Mouse (Mus musculus) heart, embryonic 14.5 days (tissue): Measurements from ENCODE around the gene Stard13. TPM values are rescaled to one million over a fixed set of nuclear protein-coding genes. Genes with fewer than 3 reads are reported as not detected.

Experiments used
- ATAC-seq: fragments of 200-750 bp; cut with Nextera tagmentation; 2 replicates; pipeline ENCODE4 v1.8.0; 2017; ENCODE audit warnings: low read depth, moderate TSS enrichment; ENCODE audit not compliant: insufficient number of reproducible peaks, insufficient read depth, low FRiP score
- H3K27ac ChIP-seq, 2 experiments: fragments of 200-500 bp in 1 of 2; fragments of 300-500 bp in 1 of 2; sonication (generic) in 1 of 2; replicated peaks in 1 of 2; 2 replicates each; pipeline ENCODE4 v1.5.1; 2012 to 2014; ENCODE audit warnings: low read depth in 2 of 2, low read length in 2 of 2, control low read depth in 1 of 2, mild to moderate bottlenecking in 1 of 2, mixed read lengths in 1 of 2; ENCODE audit not compliant: control insufficient read depth in 1 of 2, insufficient read depth in 1 of 2
- H3K27me3 ChIP-seq: fragments of 300-500 bp; sonication (generic); 2 replicates; pipeline ENCODE4 v1.6.1; 2014; ENCODE audit warnings: mild to moderate bottlenecking, low read length, control low read depth; ENCODE audit not compliant: control insufficient read depth, insufficient read depth
- H3K36me3 ChIP-seq: fragments of 300-500 bp; sonication (generic); 2 replicates; pipeline ENCODE4 v1.6.1; 2014; ENCODE audit warnings: mild to moderate bottlenecking, control low read depth, low read length, mixed read lengths; ENCODE audit not compliant: control insufficient read depth, insufficient read depth
- H3K4me1 ChIP-seq, 2 experiments: fragments of 200-500 bp in 1 of 2; fragments of 300-500 bp in 1 of 2; sonication (generic) in 1 of 2; 2 replicates each; pipeline ENCODE4 v1.6.1; 2012 to 2014; ENCODE audit warnings: low read length in 2 of 2, control low read depth in 1 of 2, mixed read lengths in 1 of 2; ENCODE audit not compliant: control insufficient read depth in 2 of 2, insufficient read depth in 2 of 2
- H3K4me2 ChIP-seq: fragments of 300-500 bp; sonication (generic); 2 replicates; pipeline ENCODE4 v1.6.1; 2014; ENCODE audit warnings: mild to moderate bottlenecking, low read length
- H3K4me3 ChIP-seq, 2 experiments: fragments of 200-500 bp in 1 of 2; fragments of 300-500 bp in 1 of 2; sonication (generic) in 1 of 2; 2 replicates each; pipeline ENCODE4 v1.5.1; 2012 to 2014; ENCODE audit warnings: low read length in 2 of 2, mild to moderate bottlenecking in 2 of 2, control low read depth in 1 of 2, low read depth in 1 of 2, moderate library complexity in 1 of 2; ENCODE audit not compliant: control insufficient read depth in 1 of 2, insufficient read depth in 1 of 2
- H3K9ac ChIP-seq: fragments of 300-500 bp; sonication (generic); 2 replicates; pipeline ENCODE4 v1.6.1; 2014; ENCODE audit warnings: mild to moderate bottlenecking, low read length
- H3K9me3 ChIP-seq: fragments of 300-500 bp; sonication (generic); 2 replicates; pipeline ENCODE4 v1.6.1; 2016; ENCODE audit warnings: low read length, control low read depth; ENCODE audit not compliant: control insufficient read depth
- WGBS: fragments of 180-500 bp; shearing (Covaris S2); extraction: QIAGEN DNeasy Blood & Tissue Kit; methylation state at CpG from one replicate; pipeline ENCODE4 v1.1.7; 2014; 5-methylcytosine and 5-hydroxymethylcytosine counted together
- polyA plus RNA-seq: library from polyadenylated mRNA; unstranded; fragments of >200 nt; fragmentation: Nextera tagmentation; extraction: Ambion mirVana; gene quantifications from 2 replicates; pipeline ENCODE4 v1.2.1, GENCODE M21; 2014

Gene Stard13
- polyA plus RNA-seq, 1 experiment from 2014 or later, result 3.4 TPM

DNA sequence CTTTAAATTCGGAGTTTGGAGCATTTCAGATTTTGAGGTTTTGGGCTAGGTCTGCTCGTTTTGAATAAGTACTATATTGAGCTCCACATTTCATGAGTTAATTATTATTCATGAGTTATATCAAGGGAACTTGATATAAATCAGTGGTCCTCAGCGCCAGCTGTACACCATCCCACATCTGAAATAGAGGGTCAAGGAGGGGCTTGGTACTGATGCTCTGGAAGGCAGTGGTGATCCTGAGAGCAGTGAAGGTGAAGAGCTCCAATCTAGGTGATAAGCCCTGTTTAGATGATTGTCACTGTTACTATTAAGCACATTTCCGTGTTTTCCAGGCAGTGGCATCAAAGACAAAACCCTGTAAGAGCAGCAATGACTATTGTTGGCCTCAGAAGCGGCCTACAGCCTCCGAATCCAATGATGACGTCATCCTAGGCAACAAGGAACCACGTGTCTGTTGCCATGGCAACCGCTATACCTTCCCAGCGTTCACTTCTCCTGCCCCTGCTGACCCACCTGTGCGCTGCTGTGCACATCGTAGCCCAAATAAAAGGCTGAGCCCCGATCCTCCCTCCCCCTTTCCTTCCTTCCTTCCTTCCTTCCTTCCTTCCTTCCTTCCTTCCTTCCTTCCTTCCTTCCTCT lies 5.2 kb downstream of the Stard13 start:
- H3K27me3 ChIP-seq, result 0 out of 2 replicates have a peak, but pooled peaks cover 3% of the 10 kb centered on the region
- H3K9me3 ChIP-seq, result no peaks in the 10 kb centered on the region
- no peak overlapping the region for H3K4me3 ChIP-seq
- no peak overlapping the region for H3K4me2 ChIP-seq
- no peaks in the 10 kb centered on the region for H3K36me3 ChIP-seq
- H3K4me1 ChIP-seq, result peaks cover 0 to 6% of the 10 kb centered on the region in 2 experiments; a peak in 3 of 4 replicates
- no peak overlapping the region for H3K9ac ChIP-seq
- WGBS, result 74% methylated on average over 13 of the region's 13 CpGs
- no peak overlapping the region for H3K27ac ChIP-seq
- ATAC-seq, result no peak

DNA sequence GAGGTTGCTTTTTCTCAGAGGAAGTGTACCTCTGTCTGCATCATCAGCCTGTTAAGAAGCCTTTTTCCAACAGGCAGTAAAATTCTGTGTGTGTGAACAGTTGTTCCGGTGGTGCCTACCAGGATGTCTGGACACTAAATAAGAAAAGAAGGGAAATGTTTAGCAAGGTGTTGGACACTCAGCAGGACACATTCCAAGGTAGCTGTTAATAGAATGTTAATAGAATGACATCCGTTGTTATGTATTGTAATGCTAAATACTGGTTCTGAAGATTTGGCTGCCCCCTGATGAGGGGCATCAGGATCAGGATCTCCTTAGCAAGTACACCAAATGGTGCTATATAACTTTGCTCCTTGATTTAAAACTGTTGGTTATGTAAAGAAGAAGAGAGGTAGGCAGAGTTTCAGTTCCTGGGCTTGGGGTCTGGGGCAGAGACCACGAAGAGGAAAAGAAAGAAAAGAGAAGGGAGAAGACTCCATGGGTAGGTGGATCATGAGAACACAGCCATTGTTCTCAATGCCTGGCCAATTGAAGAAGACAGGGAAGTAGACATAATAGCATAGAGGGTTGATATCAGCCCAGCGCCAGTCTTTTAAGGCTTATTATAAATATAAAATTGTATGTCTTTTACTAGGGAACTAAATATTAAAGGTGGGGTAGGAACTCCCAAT lies 9.8 kb downstream of the Stard13 start:
- H3K4me1 ChIP-seq, result no peaks in the 10 kb centered on the region
- H3K9ac ChIP-seq, result no peak overlapping the region
- no peak overlapping the region for H3K4me3 ChIP-seq
- no peaks in the 10 kb centered on the region for H3K9me3 ChIP-seq
- H3K4me2 ChIP-seq, result no peak overlapping the region
- ATAC-seq, result no peak
- H3K27ac ChIP-seq, result no peak overlapping the region
- WGBS, result 52% methylated on average over 4 of the region's 4 CpGs
- H3K36me3 ChIP-seq, result no peaks in the 10 kb centered on the region
- H3K27me3 ChIP-seq, result no peaks in the 10 kb centered on the region

DNA sequence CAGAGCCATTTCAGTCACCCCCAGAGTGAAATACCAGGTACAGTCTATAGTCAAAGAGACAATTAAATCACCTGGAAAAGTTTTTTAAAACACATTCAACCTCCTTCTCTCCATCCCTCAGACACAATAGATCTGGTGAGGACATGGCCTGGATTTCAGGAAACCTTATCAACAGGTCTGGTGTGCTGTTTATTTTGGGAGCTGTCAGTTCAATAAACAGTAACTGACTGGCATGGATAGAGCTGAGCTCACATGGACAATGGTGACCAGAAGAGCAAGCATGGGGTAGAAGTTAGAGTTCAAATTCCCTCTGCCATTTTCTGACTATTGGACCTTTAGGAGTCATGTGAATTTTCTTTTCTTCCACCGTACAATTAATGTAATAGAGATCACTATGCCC lies 10.8 kb downstream of the Stard13 start:
- 82% methylated on average over 1 of the region's 1 CpGs for WGBS
- Histone ChIP-seq H3K4me1 (no peaks in the 10 kb centered on the region), H3K9me3 (no peaks in the 10 kb centered on the region), H3K4me2 (no peak overlapping the region), H3K36me3 (no peaks in the 10 kb centered on the region), H3K27me3 (no peaks in the 10 kb centered on the region), H3K27ac (no peak overlapping the region), H3K9ac (no peak overlapping the region), H3K4me3 (no peak overlapping the region)
- no peak for ATAC-seq

DNA sequence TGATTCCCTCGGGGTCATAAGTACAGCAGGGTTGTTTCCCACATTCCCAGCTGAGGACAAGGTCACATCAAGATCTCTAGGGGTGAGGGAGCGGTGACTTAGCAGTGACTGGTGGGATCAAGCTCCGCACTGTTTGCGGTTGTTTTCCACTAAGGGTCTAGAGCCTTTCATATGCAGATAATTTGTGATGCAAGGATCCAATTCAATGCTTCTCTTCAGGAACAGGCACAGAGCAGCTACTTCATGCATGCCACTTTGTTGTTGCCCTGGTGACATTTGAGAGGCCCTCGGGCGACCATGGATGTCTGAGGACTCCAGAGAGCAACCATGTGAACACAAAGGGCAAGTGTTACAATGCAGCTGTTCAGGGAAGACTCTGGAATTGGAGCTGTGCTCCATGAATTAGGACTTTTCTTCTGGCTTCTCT lies 14.9 kb downstream of the Stard13 start:
- 49% methylated on average over 6 of the region's 6 CpGs for WGBS
- no peaks in the 10 kb centered on the region for H3K27me3 ChIP-seq
- H3K27ac ChIP-seq, result no peak overlapping the region
- H3K4me3 ChIP-seq, result no peak overlapping the region
- H3K4me1 ChIP-seq, result no peaks in the 10 kb centered on the region
- H3K9me3 ChIP-seq, result no peaks in the 10 kb centered on the region
- no peak overlapping the region for H3K4me2 ChIP-seq
- no peaks in the 10 kb centered on the region for H3K36me3 ChIP-seq
- H3K9ac ChIP-seq, result no peak overlapping the region
- ATAC-seq, result no peak

DNA sequence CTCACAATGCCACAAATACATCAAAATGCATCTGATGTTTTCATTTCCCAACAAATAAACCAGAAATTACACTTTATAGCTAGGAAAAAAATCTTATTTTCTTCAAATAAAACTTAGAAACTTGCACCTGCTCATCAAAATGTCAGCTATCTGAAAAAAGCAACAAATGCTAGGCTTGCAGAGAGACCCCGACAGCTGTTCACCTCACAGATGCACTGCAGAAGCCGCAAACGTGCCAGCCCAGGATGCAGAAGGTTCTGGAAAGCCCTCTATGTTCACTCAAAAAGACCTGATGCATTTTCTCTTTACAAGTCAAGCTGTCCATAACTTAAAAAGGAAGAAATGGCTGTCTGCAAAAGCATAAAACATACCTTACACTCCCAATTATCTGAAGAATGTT lies 20.5 kb downstream of the Stard13 start:
- Histone ChIP-seq H3K27ac (no peak overlapping the region), H3K9ac (no peak overlapping the region), H3K27me3 (no peaks in the 10 kb centered on the region), H3K4me2 (no peak overlapping the region), H3K36me3 (no peaks in the 10 kb centered on the region), H3K9me3 (no peaks in the 10 kb centered on the region), H3K4me3 (no peak overlapping the region), H3K4me1 (no peaks in the 10 kb centered on the region)
- ATAC-seq, result no peak
- 77% methylated on average over 3 of the region's 3 CpGs for WGBS

DNA sequence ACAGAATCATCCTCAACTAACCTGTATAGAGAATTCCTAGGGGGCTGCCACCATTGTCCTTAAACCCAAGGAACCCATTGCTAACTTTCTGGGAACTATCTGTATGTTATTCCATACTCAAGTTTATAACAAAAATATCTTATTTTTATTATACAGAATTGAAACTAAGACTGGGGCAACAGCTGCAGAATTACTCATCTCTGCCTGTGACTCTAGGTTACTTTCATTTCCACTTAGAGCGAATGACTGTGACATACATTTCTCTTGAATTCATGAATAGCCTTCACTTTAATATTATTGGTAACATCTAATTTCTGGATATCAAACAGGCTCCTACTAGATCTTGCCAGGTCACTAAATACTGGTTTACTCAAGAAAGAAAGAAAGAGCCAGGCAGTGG lies 22.8 kb downstream of the Stard13 start:
- H3K27ac ChIP-seq, result no peak overlapping the region
- H3K36me3 ChIP-seq, result no peaks in the 10 kb centered on the region
- H3K4me2 ChIP-seq, result no peak overlapping the region
- no peaks in the 10 kb centered on the region for H3K4me1 ChIP-seq
- H3K9me3 ChIP-seq, result no peaks in the 10 kb centered on the region
- H3K4me3 ChIP-seq, result no peak overlapping the region
- H3K27me3 ChIP-seq, result no peaks in the 10 kb centered on the region
- no peak for ATAC-seq
- 95% methylated on average over 1 of the region's 1 CpGs for WGBS
- no peak overlapping the region for H3K9ac ChIP-seq

DNA sequence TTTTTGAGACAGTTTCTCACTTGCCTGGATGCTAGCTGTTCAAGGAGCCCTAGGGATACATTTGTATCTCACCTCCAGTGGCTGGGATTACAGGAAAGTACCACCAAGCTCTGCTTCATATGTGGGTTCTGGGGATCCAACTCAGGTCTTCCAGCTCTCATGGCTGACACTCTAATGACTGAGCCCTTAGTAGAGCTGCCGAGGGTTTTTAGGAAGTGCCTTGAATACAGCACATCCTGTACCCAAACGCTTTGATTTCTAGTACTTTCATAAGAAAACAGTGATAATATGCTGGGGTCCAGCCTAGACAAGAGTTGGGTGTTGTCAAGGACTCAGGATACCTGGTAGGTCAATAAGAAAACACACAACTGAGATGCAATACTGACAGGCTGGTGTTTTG lies 23.6 kb downstream of the Stard13 start:
- no peak for ATAC-seq
- Histone ChIP-seq H3K27me3 (no peaks in the 10 kb centered on the region), H3K9me3 (no peaks in the 10 kb centered on the region), H3K9ac (no peak overlapping the region), H3K27ac (no peak overlapping the region), H3K36me3 (no peaks in the 10 kb centered on the region), H3K4me1 (no peaks in the 10 kb centered on the region), H3K4me2 (no peak overlapping the region), H3K4me3 (no peak overlapping the region)
- 63% methylated on average over 2 of the region's 2 CpGs for WGBS

DNA sequence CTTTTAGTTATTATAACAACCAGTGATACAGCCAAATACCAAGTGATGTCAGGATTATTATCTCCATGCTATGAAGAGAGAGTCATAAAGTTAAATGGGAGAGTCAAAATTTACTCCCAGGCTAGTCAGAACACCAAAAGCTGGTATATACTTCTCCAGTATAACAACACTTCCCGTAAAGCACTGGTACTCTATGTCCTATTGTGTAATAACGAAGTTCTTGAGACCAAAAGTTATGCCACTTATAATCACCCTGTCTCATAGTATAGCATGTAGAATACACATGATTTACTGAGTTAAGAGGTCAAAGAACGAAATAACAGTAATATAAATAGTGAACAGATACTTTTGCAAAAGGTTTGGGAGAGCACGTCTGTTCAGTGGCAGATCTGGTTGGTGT lies 28.6 kb downstream of the Stard13 start:
- WGBS, result 90% methylated on average over 4 of the region's 4 CpGs
- Histone ChIP-seq H3K4me1 (peaks cover 2 to 8% of the 10 kb centered on the region in 2 experiments; a peak in 3 of 4 replicates), H3K27ac (no peak overlapping the region), H3K27me3 (no peaks in the 10 kb centered on the region), H3K9me3 (no peaks in the 10 kb centered on the region), H3K9ac (no peak overlapping the region), H3K4me3 (no peak overlapping the region), H3K4me2 (no peak overlapping the region), H3K36me3 (no peaks in the 10 kb centered on the region)
- ATAC-seq, result no peak
